Mouse (Mus musculus) liver, postnatal 0 days (tissue): ENCODE data around the gene Dlx1. TPM values are rescaled to one million over a fixed set of nuclear protein-coding genes. Genes with fewer than 3 reads are reported as not detected.

Source experiments
- ATAC-seq: fragments of 200-750 bp; cut with Nextera tagmentation; 2 replicates; pipeline ENCODE4 v1.8.0; 2017; ENCODE audit warnings: mild to moderate bottlenecking, moderate library complexity
- DNase-seq: peaks from one replicate; pipeline ENCODE4 v3.0.0-alpha.2; 2016
- H3K27ac ChIP-seq: fragments of 300-500 bp; sonication (generic); 2 replicates; pipeline ENCODE4 v1.5.1; 2014; ENCODE audit warnings: antibody characterized with exemption, moderate library complexity, mild to moderate bottlenecking, low read depth
- H3K27me3 ChIP-seq: fragments of 300-500 bp; sonication (generic); 2 replicates; pipeline ENCODE4 v1.6.1; 2014; ENCODE audit warnings: low read length, control low read depth, mixed read lengths; ENCODE audit not compliant: insufficient read depth
- H3K36me3 ChIP-seq: fragments of 300-500 bp; sonication (generic); replicated peaks from 2 replicates; pipeline ENCODE4 v1.6.1; 2014; ENCODE audit warnings: mild to moderate bottlenecking, control low read depth, low read length, moderate library complexity, mixed read lengths; ENCODE audit not compliant: insufficient read depth
- H3K4me1 ChIP-seq: fragments of 300-500 bp; sonication (generic); 2 replicates; pipeline ENCODE4 v1.6.1; 2014; ENCODE audit warnings: antibody characterized with exemption, mild to moderate bottlenecking, control low read depth; ENCODE audit not compliant: insufficient read depth
- H3K4me2 ChIP-seq: fragments of 300-500 bp; sonication (generic); 2 replicates; pipeline ENCODE4 v1.6.1; 2014; ENCODE audit warnings: low read depth, mild to moderate bottlenecking, low read length, moderate library complexity, mixed read lengths
- H3K4me3 ChIP-seq: fragments of 300-500 bp; sonication (generic); 2 replicates; pipeline ENCODE4 v1.5.1; 2014; ENCODE audit warnings: low read depth, low read length
- H3K9ac ChIP-seq: fragments of 300-500 bp; sonication (generic); replicated peaks from 2 replicates; pipeline ENCODE4 v1.6.1; 2014; ENCODE audit warnings: mild to moderate bottlenecking, moderate library complexity
- H3K9me3 ChIP-seq: fragments of 300-500 bp; sonication (generic); 2 replicates; pipeline ENCODE4 v1.6.1; 2016; ENCODE audit warnings: mild to moderate bottlenecking, control low read depth, low read length, mixed read lengths
- CTCF ChIP-seq: sonication (generic); IDR thresholded peaks from 2 replicates; pipeline ENCODE4 v1.5.1; 2016; ENCODE audit warnings: antibody characterized with exemption, low read depth
- EP300 ChIP-seq: IDR thresholded peaks from 2 replicates; pipeline ENCODE4 v1.6.1; 2016; ENCODE audit warnings: antibody characterized with exemption, low read depth, mild to moderate bottlenecking
- whole genome bisulfite sequencing: fragments of 180-500 bp; shearing (Covaris S2); extraction: QIAGEN DNeasy Blood & Tissue Kit; methylation state at CpG from one replicate; pipeline ENCODE4 v1.1.7; 2014; ENCODE audit not compliant: insufficient replicate concordance; 5-methylcytosine and 5-hydroxymethylcytosine counted together
- polyA plus RNA-seq: library from polyadenylated mRNA; unstranded; fragments of >200 nt; fragmentation: Nextera tagmentation; extraction: Ambion mirVana; gene quantifications from 2 replicates; pipeline ENCODE4 v1.2.1, GENCODE M21; 2015

The Dlx1 gene
- polyA plus RNA-seq, 1 experiment from 2014 or later, result 0.09 TPM

GRCm38 (mm10) chr2:71493161-71493683, 34.7 kb upstream of the Dlx1 start:
- no peak for TF ChIP-seq CTCF
- no peak for TF ChIP-seq EP300
- H3K9ac ChIP-seq, result no peak overlapping the region
- no peaks in the 10 kb centered on the region for H3K27me3 ChIP-seq
- no peak overlapping the region for H3K4me2 ChIP-seq
- 67% methylated on average over 12 of the region's 12 CpGs for WGBS
- H3K4me1 ChIP-seq, result peaks cover 4% of the 10 kb centered on the region
- no peak overlapping the region for H3K27ac ChIP-seq
- DNase-seq, result no peak
- H3K36me3 ChIP-seq, result no peaks in the 10 kb centered on the region
- no peaks in the 10 kb centered on the region for H3K9me3 ChIP-seq
- no peak for ATAC-seq
- no peak overlapping the region for H3K4me3 ChIP-seq

- Histone ChIP-seq H3K9ac (no peak overlapping the region), H3K27me3 (no peaks in the 10 kb centered on the region), H3K4me2 (no peak overlapping the region), H3K4me1 (peaks cover 16% of the 10 kb centered on the region), H3K36me3 (no peaks in the 10 kb centered on the region), H3K27ac (no peak overlapping the region), H3K9me3 (no peaks in the 10 kb centered on the region), H3K4me3 (no peak overlapping the region)
- 83% methylated on average over 10 of the region's 10 CpGs for WGBS
- no peak for ATAC-seq
- TF ChIP-seq CTCF, result no peak
- TF ChIP-seq EP300, result no peak
- no peak for DNase-seq
Measured at GRCm38 (mm10) chr2:71494503-71494902, 33.4 kb upstream of the Dlx1 start.

- TF ChIP-seq CTCF, result no peak
- TF ChIP-seq EP300, result no peak
- no peak overlapping the region for H3K27ac ChIP-seq
- H3K9me3 ChIP-seq, result no peaks in the 10 kb centered on the region
- ATAC-seq (no peak), DNase-seq (no peak)
- WGBS, result 60% methylated on average over 4 of the region's 4 CpGs
- H3K4me2 ChIP-seq, result no peak overlapping the region
- peaks cover 21% of the 10 kb centered on the region for H3K4me1 ChIP-seq
- no peaks in the 10 kb centered on the region for H3K36me3 ChIP-seq
- no peak overlapping the region for H3K9ac ChIP-seq
- no peaks in the 10 kb centered on the region for H3K27me3 ChIP-seq
- no peak overlapping the region for H3K4me3 ChIP-seq
Measured at GRCm38 (mm10) chr2:71494971-71495370, 32.9 kb upstream of the Dlx1 start.

- WGBS, result 64% methylated on average over 5 of the region's 5 CpGs
- Histone ChIP-seq H3K9ac (no peak overlapping the region), H3K36me3 (no peaks in the 10 kb centered on the region), H3K27me3 (no peaks in the 10 kb centered on the region), H3K9me3 (no peaks in the 10 kb centered on the region), H3K4me1 (peaks cover 27% of the 10 kb centered on the region), H3K27ac (no peak overlapping the region), H3K4me2 (no peak overlapping the region), H3K4me3 (no peak overlapping the region)
- ATAC-seq, result no peak
- DNase-seq, result no peak
- TF ChIP-seq EP300 (no peak), CTCF (no peak)
Measured at GRCm38 (mm10) chr2:71497175-71497574, 30.7 kb upstream of the Dlx1 start.

GRCm38 (mm10) chr2:71499276-71500230, 28.4 kb upstream of the Dlx1 start:
- no peak overlapping the region for H3K4me3 ChIP-seq
- DNase-seq (no peak), ATAC-seq (peak; percentile 86)
- peak overlapping the region; percentile 36 for H3K4me2 ChIP-seq
- no peaks in the 10 kb centered on the region for H3K27me3 ChIP-seq
- H3K4me1 ChIP-seq, result peaks cover 27% of the 10 kb centered on the region
- TF ChIP-seq EP300 (peak; percentile 55), CTCF (no peak)
- H3K9me3 ChIP-seq, result no peaks in the 10 kb centered on the region
- no peak overlapping the region for H3K9ac ChIP-seq
- no peaks in the 10 kb centered on the region for H3K36me3 ChIP-seq
- 59% methylated on average over 16 of the region's 16 CpGs for WGBS
- peak overlapping the region; percentile 53 for H3K27ac ChIP-seq

GRCm38 (mm10) chr2:71504852-71505251, 23.1 kb upstream of the Dlx1 start:
- 56% methylated on average over 9 of the region's 9 CpGs for WGBS
- DNase-seq (no peak), ATAC-seq (no peak)
- no peak overlapping the region for H3K27ac ChIP-seq
- TF ChIP-seq EP300, result no peak
- no peak for TF ChIP-seq CTCF
- no peaks in the 10 kb centered on the region; the same call in none of the 2 replicates for H3K36me3 ChIP-seq
- no peak overlapping the region for H3K9ac ChIP-seq
- no peak overlapping the region for H3K4me2 ChIP-seq
- peaks cover 7% of the 10 kb centered on the region; the same call in 1 of the 2 replicates for H3K4me1 ChIP-seq
- no peaks in the 10 kb centered on the region for H3K27me3 ChIP-seq
- H3K9me3 ChIP-seq, result no peaks in the 10 kb centered on the region
- H3K4me3 ChIP-seq, result no peak overlapping the region
